Mouse (Mus musculus): ENCODE data around the gene Ubald2. TPM values are rescaled to one million over a fixed set of nuclear protein-coding genes. Genes with fewer than 3 reads are reported as not detected.

The Ubald2 gene
- polyA plus RNA-seq, 2 experiments = 50.3 to 70.9 TPM

GRCm38 (mm10) chr11:116449341-116449740 lies 15.4 kb downstream of the Ubald2 start:
- 85% methylated on average over 3 of the region's 3 CpGs for WGBS (ENCODE audit: insufficient replicate concordance)

GRCm38 (mm10) chr11:116453889-116454288 lies 20.0 kb downstream of the Ubald2 start:
- Histone ChIP-seq H3K27ac (no peak overlapping the region), H3K4me1 (replicated peaks; ENCODE audit: control insufficient read depth in 2 of 2, insufficient read depth in 2 of 2, low read length in 1 of 2) (no peaks in the 10 kb centered on the region), H3K9me3 (ENCODE audit: control insufficient read depth, low read length) (no peaks in the 10 kb centered on the region; the same call in 1 of the 2 replicates), H3K27me3 (ENCODE audit: control insufficient read depth, insufficient read depth, low read length) (no peaks in the 10 kb centered on the region), H3K9ac (replicated peaks) (no peak overlapping the region), H3K4me3 (ENCODE audit: insufficient read depth in 1 of 2, low read depth in 2 of 2, low read length in 2 of 2) (no peak overlapping the region), H3K36me3 (replicated peaks; ENCODE audit: control insufficient read depth, insufficient read depth, low read depth) (no peaks in the 10 kb centered on the region), H3K4me2 (ENCODE audit: low read depth) (no peak overlapping the region)
- no peak for DNase-seq (ENCODE audit: low read depth in 3 of 3, low spot score in 3 of 3)
- TF ChIP-seq CTCF (IDR thresholded peaks at IDR 0.05; ENCODE audit: low read depth) (no peak), EP300 (IDR thresholded peaks at IDR 0.05; ENCODE audit: low read depth) (no peak)
- ATAC-seq (ENCODE audit: insufficient read depth) = no peak
- 75% methylated on average over 10 of the region's 10 CpGs for WGBS (ENCODE audit: insufficient replicate concordance)

More at GRCm38 (mm10) chr11:116449341-116449740, 15.4 kb downstream of the Ubald2 start:
- Histone ChIP-seq H3K4me1 (replicated peaks; ENCODE audit: control insufficient read depth in 2 of 2, insufficient read depth in 2 of 2, low read length in 1 of 2) (peaks cover 0 to 2% of the 10 kb centered on the region in 2 experiments; a peak in 1 of 4 replicates), H3K36me3 (replicated peaks; ENCODE audit: control insufficient read depth, insufficient read depth, low read depth) (no peaks in the 10 kb centered on the region), H3K4me2 (ENCODE audit: low read depth) (no peak overlapping the region), H3K9ac (replicated peaks) (no peak overlapping the region), H3K27me3 (ENCODE audit: control insufficient read depth, insufficient read depth, low read length) (no peaks in the 10 kb centered on the region; the same call in 1 of the 2 replicates), H3K4me3 (ENCODE audit: insufficient read depth in 1 of 2, low read depth in 2 of 2, low read length in 2 of 2) (no peak overlapping the region), H3K9me3 (ENCODE audit: control insufficient read depth, low read length) (no peaks in the 10 kb centered on the region; the same call in 1 of the 2 replicates), H3K27ac (no peak overlapping the region)
- ATAC-seq (ENCODE audit: insufficient read depth) = no peak
- TF ChIP-seq EP300 (IDR thresholded peaks at IDR 0.05; ENCODE audit: low read depth) = no peak
- DNase-seq (ENCODE audit: low read depth in 3 of 3, low spot score in 3 of 3) = no peak

- Histone ChIP-seq H3K27me3 (ENCODE audit: control insufficient read depth, insufficient read depth, low read length) (no peaks in the 10 kb centered on the region), H3K4me1 (replicated peaks; ENCODE audit: control insufficient read depth in 2 of 2, insufficient read depth in 2 of 2, low read length in 1 of 2) (no peaks in the 10 kb centered on the region), H3K9ac (replicated peaks) (no peak overlapping the region), H3K27ac (no peak overlapping the region), H3K9me3 (ENCODE audit: control insufficient read depth, low read length) (no peaks in the 10 kb centered on the region), H3K4me2 (ENCODE audit: low read depth) (no peak overlapping the region), H3K4me3 (ENCODE audit: insufficient read depth in 1 of 2, low read depth in 2 of 2, low read length in 2 of 2) (no peak overlapping the region), H3K36me3 (replicated peaks; ENCODE audit: control insufficient read depth, insufficient read depth, low read depth) (no peaks in the 10 kb centered on the region)
- WGBS (ENCODE audit: insufficient replicate concordance) = 61% methylated on average over 8 of the region's 8 CpGs
- ATAC-seq (ENCODE audit: insufficient read depth) (no peak), DNase-seq (ENCODE audit: low read depth in 3 of 3, low spot score in 3 of 3) (no peak)
- TF ChIP-seq EP300 (IDR thresholded peaks at IDR 0.05; ENCODE audit: low read depth) = no peak
These were observed 22.3 kb downstream of the Ubald2 start for GRCm38 (mm10) chr11:116456234-116456633.

- 60% methylated on average over 4 of the region's 4 CpGs for WGBS (ENCODE audit: insufficient replicate concordance)
- no peak overlapping the region for H3K4me3 ChIP-seq (ENCODE audit: insufficient read depth in 1 of 2, low read depth in 2 of 2, low read length in 2 of 2)
- no peak overlapping the region for H3K9ac ChIP-seq (replicated peaks)
- H3K9me3 ChIP-seq (ENCODE audit: control insufficient read depth, low read length) = no peaks in the 10 kb centered on the region
- H3K27ac ChIP-seq = no peak overlapping the region
- H3K27me3 ChIP-seq (ENCODE audit: control insufficient read depth, insufficient read depth, low read length) = no peaks in the 10 kb centered on the region
- H3K4me1 ChIP-seq (replicated peaks; ENCODE audit: control insufficient read depth in 2 of 2, insufficient read depth in 2 of 2, low read length in 1 of 2) = peaks cover 0 to 3% of the 10 kb centered on the region in 2 experiments; a peak in 2 of 4 replicates
- no peak for ATAC-seq (ENCODE audit: insufficient read depth)
- no peaks in the 10 kb centered on the region for H3K36me3 ChIP-seq (replicated peaks; ENCODE audit: control insufficient read depth, insufficient read depth, low read depth)
- no peak overlapping the region for H3K4me2 ChIP-seq (ENCODE audit: low read depth)
- DNase-seq (ENCODE audit: low read depth in 3 of 3, low spot score in 3 of 3) = no peak
- TF ChIP-seq CTCF (IDR thresholded peaks at IDR 0.05; ENCODE audit: low read depth) (no peak), EP300 (IDR thresholded peaks at IDR 0.05; ENCODE audit: low read depth) (no peak)
These were observed 25.9 kb downstream of the Ubald2 start for GRCm38 (mm10) chr11:116459786-116460185.

GRCm38 (mm10) chr11:116463338-116463737 lies 29.4 kb downstream of the Ubald2 start:
- H3K4me2 ChIP-seq (ENCODE audit: low read depth) = no peak overlapping the region
- no peak overlapping the region for H3K4me3 ChIP-seq (ENCODE audit: insufficient read depth in 1 of 2, low read depth in 2 of 2, low read length in 2 of 2)
- no peak overlapping the region for H3K9ac ChIP-seq (replicated peaks)
- 61% methylated on average over 5 of the region's 5 CpGs for WGBS (ENCODE audit: insufficient replicate concordance)
- H3K27me3 ChIP-seq (ENCODE audit: control insufficient read depth, insufficient read depth, low read length) = no peaks in the 10 kb centered on the region
- DNase-seq (ENCODE audit: low read depth in 3 of 3, low spot score in 3 of 3) = no peak
- peaks cover 0 to 3% of the 10 kb centered on the region in 2 experiments; a peak in 2 of 4 replicates for H3K4me1 ChIP-seq (replicated peaks; ENCODE audit: control insufficient read depth in 2 of 2, insufficient read depth in 2 of 2, low read length in 1 of 2)
- no peak for TF ChIP-seq EP300 (IDR thresholded peaks at IDR 0.05; ENCODE audit: low read depth)
- no peak for TF ChIP-seq CTCF (IDR thresholded peaks at IDR 0.05; ENCODE audit: low read depth)
- H3K9me3 ChIP-seq (ENCODE audit: control insufficient read depth, low read length) = no peaks in the 10 kb centered on the region
- no peaks in the 10 kb centered on the region for H3K36me3 ChIP-seq (replicated peaks; ENCODE audit: control insufficient read depth, insufficient read depth, low read depth)
- H3K27ac ChIP-seq = no peak overlapping the region
- ATAC-seq (ENCODE audit: insufficient read depth) = peak; percentile 18; the same call in 1 of the 2 replicates
